Mouse (Mus musculus) neutrophil, adult 5-6 weeks (primary cell): ENCODE results near the gene Nol8. TPM values are rescaled to one million over a fixed set of nuclear protein-coding genes. Genes with fewer than 3 reads are reported as not detected.
A peak's percentile ranks its signal among the peaks of the same experiment; 100 is the strongest.

Experiments used
- ATAC-seq: fragments of 151-379, 151-347 bp; 2 replicates; pipeline ENCODE4 v1.8.0; 2017; ENCODE audit warnings: mild to moderate bottlenecking, moderate TSS enrichment; ENCODE audit not compliant: insufficient number of reproducible peaks, poor library complexity, low FRiP score, severe bottlenecking; ENCODE audit errors: extremely low read depth
- total RNA-seq: library from RNA; stranded (forward); fragments of 200-1000 nt; gene quantifications from 2 replicates; pipeline ENCODE4 v1.2.3, GENCODE M21; 2017

Nol8 gene
- total RNA-seq, 1 experiment from 2014 or later = 49.1 TPM

- peak; percentile 100 for ATAC-seq
Measured at GRCm38 (mm10) chr13:49681351-49682232, 28.7 kb downstream of the Nol8 start, which contains the start of gene Iars. Gene Iars (plus strand): TSS chr13:49682100.

- ATAC-seq = no peak
Measured at GRCm38 (mm10) chr13:49682233-49682846, 29.5 kb downstream of the Nol8 start.

- ATAC-seq = no peak
Measured at GRCm38 (mm10) chr13:49684266-49684665, 31.4 kb downstream of the Nol8 start.

- ATAC-seq = no peak
Measured at GRCm38 (mm10) chr13:49691056-49691455, 38.2 kb downstream of the Nol8 start.

GRCm38 (mm10) chr13:49703216-49703779 is 50.4 kb downstream of the Nol8 start:
- ATAC-seq = no peak

GRCm38 (mm10) chr13:49706032-49706690 is 53.3 kb downstream of the Nol8 start:
- no peak for ATAC-seq

GRCm38 (mm10) chr13:49708311-49708710 is 55.4 kb downstream of the Nol8 start:
- no peak for ATAC-seq

GRCm38 (mm10) chr13:49712047-49712721 is 59.3 kb downstream of the Nol8 start:
- no peak for ATAC-seq

GRCm38 (mm10) chr13:49719310-49719709 is 66.4 kb downstream of the Nol8 start:
- ATAC-seq = no peak

Other genes starting within 250 kb of the Nol8 start
- 8.1 TPM in 2 replicates for gene Ippk, start 231.8 kb upstream of the Nol8 start, total RNA-seq
- gene Tes3-ps, start 159.8 kb upstream of the Nol8 start, total RNA-seq = 0.74 and 1.4 TPM in 2 replicates
- not detected in 2 replicates for gene Ecm2, start 148.3 kb upstream of the Nol8 start, total RNA-seq
- gene Aspn, start 108.6 kb upstream of the Nol8 start, total RNA-seq = not detected in 2 replicates
- not detected in 2 replicates for gene Omd, start 70.6 kb upstream of the Nol8 start, total RNA-seq
- not detected in 2 replicates for gene Ogn, start 45.0 kb upstream of the Nol8 start, total RNA-seq
- gene Cenpp, start 293 bp upstream of the Nol8 start, total RNA-seq = 0.86 and 2.3 TPM in 2 replicates
- 32.5 and 33.3 TPM in 2 replicates for gene Iars, start 29.0 kb downstream of the Nol8 start, total RNA-seq
- not detected in 2 replicates for gene Gm30302, start 145.9 kb downstream of the Nol8 start, total RNA-seq